Mouse (Mus musculus) spleen, adult 2 months (tissue): ENCODE measurements around the gene Carm1. TPM values are rescaled to one million over a fixed set of nuclear protein-coding genes. Genes with fewer than 3 reads are reported as not detected.

Source experiments
- DNase-seq, 2 experiments: peaks; one replicate each; pipeline versions ENCODE4 v3.0.0 to v3.0.0-alpha.2; 2012 to 2021; ENCODE audit warnings: low spot score in 2 of 2, low read depth in 1 of 2
- H3K27ac ChIP-seq: fragments of 200-500 bp; 2 replicates; pipeline ENCODE4 v1.5.1; 2012; ENCODE audit warnings: low read length, inconsistent platforms; ENCODE audit not compliant: insufficient read depth
- H3K27me3 ChIP-seq: fragments of 200-500 bp; 2 replicates; pipeline ENCODE4 v1.6.1; 2012; ENCODE audit warnings: mild to moderate bottlenecking, moderate library complexity, low read length, inconsistent platforms; ENCODE audit not compliant: control insufficient read depth, insufficient read depth
- H3K36me3 ChIP-seq: fragments of 200-500 bp; 2 replicates; pipeline ENCODE4 v1.6.1; 2012; ENCODE audit warnings: mild to moderate bottlenecking, low read length, inconsistent platforms; ENCODE audit not compliant: control insufficient read depth, insufficient read depth
- H3K4me1 ChIP-seq: fragments of 200-500 bp; 2 replicates; pipeline ENCODE4 v1.6.1; 2011; ENCODE audit warnings: inconsistent platforms; ENCODE audit not compliant: control insufficient read depth, insufficient read depth, insufficient read length
- H3K4me3 ChIP-seq: fragments of 200-500 bp; 2 replicates; pipeline ENCODE4 v1.5.1; 2011; ENCODE audit warnings: mild to moderate bottlenecking, inconsistent platforms; ENCODE audit not compliant: insufficient read depth, insufficient read length; ENCODE audit errors: extremely low read depth
- CTCF ChIP-seq: fragments of 200-500 bp; IDR thresholded peaks from 2 replicates; pipeline ENCODE4 v1.5.1; 2011; ENCODE audit warnings: mild to moderate bottlenecking, inconsistent platforms; ENCODE audit not compliant: insufficient read depth, insufficient read length, insufficient replicate concordance; ENCODE audit errors: extremely low read depth
- POLR2A ChIP-seq: fragments of 200-500 bp; IDR thresholded peaks from 2 replicates; pipeline ENCODE4 v1.6.1; 2011; ENCODE audit warnings: low read depth, low read length, inconsistent platforms
- WGBS: fragments of 180-500 bp; shearing (Covaris S2); methylation state at CpG from one replicate; pipeline ENCODE4 v1.1.7; 2018; 5-methylcytosine and 5-hydroxymethylcytosine counted together
- polyA plus RNA-seq: library from polyadenylated mRNA; depleted of rRNA; stranded (reverse); fragments of >200 nt; gene quantifications from 2 replicates; pipeline ENCODE4 v1.2.3, GENCODE M21; 2012; rRNA removed

Gene Carm1
- polyA plus RNA-seq, 1 experiment, result 59.3 TPM

GRCm38 (mm10) chr9:21635639-21636038 lies 88.9 kb downstream of the Carm1 start:
- TF ChIP-seq POLR2A (no peak), CTCF (no peak)
- Histone ChIP-seq H3K27ac (no peak overlapping the region), H3K27me3 (no peaks in the 10 kb centered on the region), H3K36me3 (peaks cover 41% of the 10 kb centered on the region), H3K4me1 (no peaks in the 10 kb centered on the region), H3K4me3 (no peak overlapping the region)
- WGBS, result 91% methylated on average over 7 of the region's 7 CpGs
- no peak for DNase-seq

GRCm38 (mm10) chr9:21639031-21639430 lies 92.3 kb downstream of the Carm1 start:
- H3K36me3 ChIP-seq, result peaks cover 60% of the 10 kb centered on the region
- no peaks in the 10 kb centered on the region for H3K4me1 ChIP-seq
- H3K27ac ChIP-seq, result no peak overlapping the region
- H3K27me3 ChIP-seq, result no peaks in the 10 kb centered on the region
- TF ChIP-seq POLR2A (no peak), CTCF (no peak)
- DNase-seq, result no peak
- WGBS, result 96% methylated on average over 11 of the region's 11 CpGs
- no peak overlapping the region for H3K4me3 ChIP-seq

Other genes with a start within 250 kb of the Carm1 start
- 2.0 and 2.5 TPM in 2 replicates for gene Ap1m2, start 234.6 kb upstream of the Carm1 start, polyA plus RNA-seq
- 166 and 184 TPM in 2 replicates for gene Slc44a2, start 226.2 kb upstream of the Carm1 start, polyA plus RNA-seq
- gene Ilf3, start 179.0 kb upstream of the Carm1 start, polyA plus RNA-seq, result 54.2 and 59.6 TPM in 2 replicates
- gene Qtrt1, start 135.1 kb upstream of the Carm1 start, polyA plus RNA-seq, result 38.7 and 63.6 TPM in 2 replicates
- gene Dnm2, start 122.0 kb upstream of the Carm1 start, polyA plus RNA-seq, result 223 and 245 TPM in 2 replicates
- 10.5 and 13.5 TPM in 2 replicates for gene Tmed1, start 36.6 kb upstream of the Carm1 start, polyA plus RNA-seq
- 69.1 and 79.0 TPM in 2 replicates for gene AB124611, start 20.7 kb upstream of the Carm1 start, polyA plus RNA-seq
- gene Timm29, start 45.8 kb downstream of the Carm1 start, polyA plus RNA-seq, result 14.9 and 17.6 TPM in 2 replicates
- 22.0 and 29.0 TPM in 2 replicates for gene Yipf2, start 45.9 kb downstream of the Carm1 start, polyA plus RNA-seq
- gene Smarca4, start 69.3 kb downstream of the Carm1 start, polyA plus RNA-seq, result 30.2 and 44.3 TPM in 2 replicates
- 19.4 and 23.6 TPM in 2 replicates for gene Ldlr, start 176.6 kb downstream of the Carm1 start, polyA plus RNA-seq
- 9.0 and 11.6 TPM in 2 replicates for gene Spc24, start 213.4 kb downstream of the Carm1 start, polyA plus RNA-seq